Mouse (Mus musculus): ENCODE measurements around the gene Lcp2.

GRCm38 (mm10) chr11:34053031-34053818 lies 6.5 kb downstream of the Lcp2 start:
- TF ChIP-seq CTCF (IDR thresholded peaks at IDR 0.05; ENCODE audit: control insufficient read depth, insufficient read depth, low read length), result no peak
- no peak for TF ChIP-seq POLR2A (IDR thresholded peaks at IDR 0.05; ENCODE audit: borderline replicate concordance, control insufficient read depth, low read depth, low read length)

Data from bone marrow, adult 2 months (tissue).